Mouse (Mus musculus): Measurements from ENCODE around the gene Slc1a1. TPM values are rescaled to one million over a fixed set of nuclear protein-coding genes. Genes with fewer than 3 reads are reported as not detected.

The Slc1a1 gene
- total RNA-seq, 1 experiment from 2014 or later: 0.65 TPM

DNA sequence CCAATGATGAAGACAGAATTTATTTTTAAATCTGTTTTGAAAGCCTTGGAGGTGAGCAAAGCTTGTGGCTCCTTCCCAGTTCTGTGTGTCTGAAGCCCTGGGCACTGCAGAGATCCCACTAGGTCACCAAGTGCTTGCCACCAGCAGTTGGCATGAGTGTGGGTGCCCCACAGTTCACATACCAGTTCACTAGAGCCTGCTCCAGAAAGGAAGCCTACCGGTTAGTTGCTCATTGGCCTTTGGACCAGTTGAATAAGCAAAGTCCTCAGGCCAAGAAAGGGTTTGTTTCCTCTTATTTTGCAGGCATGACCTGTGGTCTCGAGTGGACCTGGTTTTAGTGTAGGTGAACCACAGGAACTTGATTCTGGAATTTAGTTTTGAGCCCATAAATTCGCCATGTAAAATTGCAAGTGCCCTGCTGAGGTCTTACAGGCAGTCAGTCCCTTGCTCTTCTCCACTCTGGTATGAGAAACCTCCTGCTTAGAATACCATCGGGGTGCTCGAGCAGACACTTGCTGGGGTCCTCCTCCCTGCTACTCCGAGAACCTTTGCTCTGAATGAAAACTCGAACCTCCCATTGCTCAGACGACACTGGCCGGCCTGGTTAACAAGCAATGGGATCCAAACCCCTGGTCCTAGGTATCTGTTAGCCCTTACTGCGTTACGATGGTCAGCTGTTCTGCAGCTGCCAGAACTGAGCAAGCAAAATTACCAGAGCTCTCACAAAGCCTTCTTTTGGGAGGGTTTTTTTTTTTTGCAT, 2.0 kb downstream of the Slc1a1 start:
- ATAC-seq (replicated peaks in 1 of 2; ENCODE audit: insufficient read depth in 1 of 2, low FRiP score in 2 of 2, low TSS enrichment in 1 of 2, low read depth in 1 of 2, poor library complexity in 2 of 2, severe bottlenecking in 2 of 2): no peak

DNA sequence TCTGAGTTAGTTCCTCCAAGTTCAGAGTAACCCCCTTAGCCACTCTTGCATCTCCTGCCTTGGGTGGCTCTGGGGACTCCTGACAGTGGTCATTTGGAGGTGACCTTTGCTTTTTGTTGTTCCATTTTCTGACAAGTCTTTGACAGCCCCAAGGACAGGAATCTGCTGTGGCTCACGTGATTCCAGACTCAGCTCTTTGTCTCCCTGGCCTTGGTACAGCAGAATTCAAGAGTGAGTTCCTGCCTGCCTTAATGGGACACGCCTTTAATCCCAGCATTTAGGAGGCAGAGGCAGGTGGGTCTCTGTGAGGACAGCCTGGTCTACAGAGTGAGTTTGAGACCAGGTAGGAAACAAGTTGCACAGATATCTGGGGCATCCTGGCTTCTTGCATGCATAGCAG, 3.9 kb downstream of the Slc1a1 start:
- ATAC-seq (replicated peaks in 1 of 2; ENCODE audit: insufficient read depth in 1 of 2, low FRiP score in 2 of 2, low TSS enrichment in 1 of 2, low read depth in 1 of 2, poor library complexity in 2 of 2, severe bottlenecking in 2 of 2): no peak

DNA sequence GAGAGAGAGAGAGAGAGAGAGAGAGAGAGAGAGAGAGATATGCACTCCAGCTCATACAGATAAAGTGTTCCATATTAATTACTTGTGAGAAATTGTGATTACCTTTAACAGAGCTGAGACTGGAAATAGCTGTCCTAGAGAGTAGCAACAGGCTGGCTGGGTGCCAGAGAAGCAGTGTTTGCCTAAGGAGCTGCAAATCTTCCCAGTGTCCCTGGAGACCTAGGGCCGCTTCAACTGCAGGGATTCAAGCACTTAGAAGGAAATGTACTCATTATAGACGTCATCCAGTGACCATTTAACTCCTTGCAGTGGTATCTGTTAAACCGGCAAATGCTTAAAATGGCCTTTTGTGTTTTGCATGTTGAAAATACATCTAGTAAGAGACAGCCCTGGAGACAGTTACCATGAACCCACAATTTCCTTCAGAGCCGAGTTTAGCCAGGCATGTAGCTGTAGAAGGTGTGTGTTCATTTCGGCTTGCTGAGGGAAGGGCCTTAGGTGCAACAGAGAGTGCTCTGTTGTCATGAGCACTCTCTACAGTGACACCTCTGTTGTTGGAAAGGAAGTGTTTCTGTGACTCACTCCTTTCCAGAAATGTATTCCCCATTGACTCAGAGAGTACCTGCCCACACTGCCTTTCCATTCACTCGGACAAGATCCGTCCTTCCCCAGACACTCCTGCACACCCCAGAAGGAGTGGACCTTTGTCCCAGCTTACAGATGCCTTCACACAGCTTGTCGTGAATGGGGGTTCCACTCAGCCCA, 10.3 kb downstream of the Slc1a1 start:
- ATAC-seq (replicated peaks in 1 of 2; ENCODE audit: insufficient read depth in 1 of 2, low FRiP score in 2 of 2, low TSS enrichment in 1 of 2, low read depth in 1 of 2, poor library complexity in 2 of 2, severe bottlenecking in 2 of 2): no peak

DNA sequence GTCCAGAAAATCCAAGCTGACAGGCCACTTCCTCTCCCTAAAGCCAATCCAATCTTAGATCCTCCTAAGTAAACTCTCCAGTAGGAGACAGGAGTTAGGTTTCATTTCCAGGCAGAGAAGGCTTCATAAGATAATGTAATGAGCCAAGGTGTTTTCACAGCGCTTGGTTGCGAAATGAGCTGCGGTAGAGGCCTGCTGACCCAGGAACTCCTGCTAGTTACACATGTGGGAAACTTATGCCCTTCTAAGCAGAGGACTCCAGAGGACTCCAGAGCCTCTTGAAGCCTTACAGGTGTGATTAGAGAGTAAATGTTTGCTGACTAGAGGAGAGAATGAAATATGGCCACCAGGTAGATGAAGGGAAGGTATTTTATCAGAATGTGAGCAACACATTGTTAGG, 15.7 kb downstream of the Slc1a1 start:
- ATAC-seq (replicated peaks in 1 of 2; ENCODE audit: insufficient read depth in 1 of 2, low FRiP score in 2 of 2, low TSS enrichment in 1 of 2, low read depth in 1 of 2, poor library complexity in 2 of 2, severe bottlenecking in 2 of 2): no peak

DNA sequence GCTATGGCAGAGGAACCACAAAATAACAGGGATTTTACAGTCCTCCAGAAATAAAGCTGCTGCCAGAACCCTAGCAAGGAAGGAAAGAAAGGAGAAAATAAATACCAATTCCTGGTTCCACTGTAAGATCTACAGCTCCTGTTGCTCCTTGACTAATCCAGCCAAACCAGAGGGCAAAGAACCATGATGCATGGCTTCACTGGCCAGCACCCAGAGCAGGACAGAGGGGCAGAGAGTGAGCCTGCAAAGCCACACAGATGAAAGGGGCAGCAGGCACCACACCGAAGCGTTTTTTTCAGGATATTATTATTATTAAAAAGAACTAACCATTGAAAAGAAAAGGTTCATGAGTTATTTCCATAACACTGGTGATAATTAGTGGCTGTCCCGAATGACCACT, 17.2 kb downstream of the Slc1a1 start:
- no peak for ATAC-seq (replicated peaks in 1 of 2; ENCODE audit: insufficient read depth in 1 of 2, low FRiP score in 2 of 2, low TSS enrichment in 1 of 2, low read depth in 1 of 2, poor library complexity in 2 of 2, severe bottlenecking in 2 of 2)

DNA sequence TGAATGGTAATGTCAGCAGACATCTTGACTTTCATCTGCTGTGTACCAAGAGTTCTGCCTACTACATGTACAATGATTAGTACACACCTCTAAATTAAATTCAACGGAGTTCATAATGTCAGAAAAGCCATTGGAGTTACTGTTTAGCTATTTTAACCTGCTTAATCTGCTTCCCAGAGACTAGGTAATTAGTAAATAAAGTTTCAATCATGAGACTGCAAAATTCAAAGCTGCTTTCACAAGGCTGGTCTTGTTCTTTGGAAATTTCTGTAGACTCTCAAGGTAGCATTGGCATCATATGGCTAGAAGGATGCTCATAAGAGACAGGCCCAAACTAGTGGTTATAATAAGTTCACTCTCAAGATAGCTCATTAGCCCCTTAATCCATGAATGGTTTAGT, 20.0 kb downstream of the Slc1a1 start:
- ATAC-seq (replicated peaks in 1 of 2; ENCODE audit: insufficient read depth in 1 of 2, low FRiP score in 2 of 2, low TSS enrichment in 1 of 2, low read depth in 1 of 2, poor library complexity in 2 of 2, severe bottlenecking in 2 of 2): no peak

DNA sequence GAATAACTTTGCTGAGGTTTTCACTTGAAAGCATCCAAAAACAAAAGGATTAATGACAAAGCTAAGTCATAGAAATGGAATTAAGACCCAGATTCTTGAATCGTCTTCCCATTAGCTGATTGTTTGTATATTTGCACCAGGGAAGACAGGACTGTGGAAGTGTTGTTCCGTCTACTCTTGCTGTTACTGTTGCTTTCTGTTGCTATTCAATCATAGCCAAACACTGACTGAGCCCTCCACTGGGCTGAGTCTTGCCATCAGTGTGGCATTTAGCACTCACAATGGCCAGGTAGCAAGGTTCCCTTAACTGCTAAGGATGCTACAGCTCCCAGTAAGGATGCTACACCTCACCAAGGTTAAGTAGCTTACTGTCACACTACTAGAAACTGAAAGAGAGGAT, 25.4 kb downstream of the Slc1a1 start:
- ATAC-seq (replicated peaks in 1 of 2; ENCODE audit: insufficient read depth in 1 of 2, low FRiP score in 2 of 2, low TSS enrichment in 1 of 2, low read depth in 1 of 2, poor library complexity in 2 of 2, severe bottlenecking in 2 of 2): no peak

DNA sequence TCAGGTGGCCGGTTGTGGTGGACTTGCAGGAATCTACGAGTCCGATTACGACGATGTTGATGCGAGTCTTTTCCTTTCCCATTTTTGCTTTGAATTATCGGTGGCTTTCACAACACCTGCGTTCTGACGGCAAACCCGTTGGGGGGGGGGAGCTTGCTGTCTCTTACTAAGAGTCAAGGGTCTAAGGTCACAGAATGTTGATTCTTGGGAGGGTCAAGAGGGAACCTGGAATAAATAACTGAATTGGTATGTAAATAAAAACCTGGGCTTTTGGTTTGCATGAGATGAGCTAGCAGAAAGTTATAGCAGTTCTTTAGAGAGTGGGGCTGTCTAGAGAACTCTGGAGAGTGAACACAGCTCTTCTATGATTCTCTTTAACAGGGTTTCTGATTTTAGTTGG, 28.8 kb downstream of the Slc1a1 start:
- ATAC-seq (replicated peaks in 1 of 2; ENCODE audit: insufficient read depth in 1 of 2, low FRiP score in 2 of 2, low TSS enrichment in 1 of 2, low read depth in 1 of 2, poor library complexity in 2 of 2, severe bottlenecking in 2 of 2): no peak

DNA sequence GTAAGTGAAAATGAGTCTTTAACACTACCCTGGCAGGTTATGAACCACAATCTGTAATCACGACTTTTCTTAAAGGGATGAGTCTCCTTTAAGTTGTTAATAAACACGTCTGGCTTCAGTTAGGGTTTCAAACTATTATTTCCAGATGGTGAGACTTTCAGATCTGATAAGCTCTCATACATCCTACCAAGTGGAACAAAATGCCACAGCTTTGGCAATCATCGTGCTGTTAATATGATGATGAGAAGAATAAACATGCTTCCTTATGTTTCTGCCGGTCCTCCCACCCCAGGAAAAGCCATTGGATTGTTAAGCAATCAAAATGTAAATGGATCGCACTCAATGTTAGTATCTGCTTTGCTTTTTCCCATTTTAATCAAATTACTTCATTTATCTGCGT, 30.1 kb downstream of the Slc1a1 start:
- ATAC-seq (replicated peaks in 1 of 2; ENCODE audit: insufficient read depth in 1 of 2, low FRiP score in 2 of 2, low TSS enrichment in 1 of 2, low read depth in 1 of 2, poor library complexity in 2 of 2, severe bottlenecking in 2 of 2): no peak

DNA sequence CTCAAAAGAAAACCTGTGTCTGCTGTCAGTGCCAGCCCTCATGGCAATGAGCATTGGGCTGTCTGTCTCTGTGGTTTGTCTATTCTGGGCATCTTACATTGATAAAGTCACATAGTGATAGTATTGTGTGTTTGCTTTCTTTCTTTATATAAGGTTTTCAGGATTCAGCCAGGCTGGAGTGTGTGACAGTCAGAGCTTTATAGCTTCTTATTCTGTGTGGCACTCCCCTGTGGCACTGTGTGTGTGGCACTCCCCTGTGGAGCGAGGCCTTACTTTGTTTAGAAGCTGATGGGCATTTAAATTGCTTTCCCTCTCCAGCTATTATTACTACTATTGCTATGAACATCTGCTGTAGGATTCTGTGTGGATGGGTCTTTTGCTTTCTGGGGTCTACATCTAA, 30.7 kb downstream of the Slc1a1 start:
- no peak for ATAC-seq (replicated peaks in 1 of 2; ENCODE audit: insufficient read depth in 1 of 2, low FRiP score in 2 of 2, low TSS enrichment in 1 of 2, low read depth in 1 of 2, poor library complexity in 2 of 2, severe bottlenecking in 2 of 2)

DNA sequence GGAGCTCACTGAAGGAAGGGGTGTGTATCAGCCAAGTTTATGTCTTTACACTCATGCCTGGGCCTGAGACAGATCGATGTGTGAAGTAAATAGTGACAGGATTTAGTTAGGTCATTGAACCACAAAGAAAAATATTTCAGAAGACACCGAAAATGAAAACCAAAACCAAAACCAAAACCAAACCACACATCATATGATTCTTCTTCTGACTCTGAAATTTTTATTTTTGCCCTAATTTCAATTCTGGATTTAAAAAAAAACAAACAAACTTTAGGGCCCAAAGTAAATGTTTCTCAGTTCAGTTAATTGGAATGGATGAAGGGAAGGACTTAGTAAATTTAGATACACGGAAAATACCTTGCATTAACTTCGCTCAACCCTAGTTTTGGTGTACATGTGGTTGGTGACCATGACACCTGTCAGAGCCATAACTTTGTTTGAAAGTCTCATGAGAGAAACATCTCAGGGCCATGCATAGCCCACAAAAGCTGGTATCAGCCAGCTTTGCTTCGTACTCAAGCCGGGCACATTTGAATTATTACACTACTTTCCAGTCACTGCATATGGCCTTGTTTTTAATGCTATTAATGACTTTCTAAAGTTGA, 34.5 kb downstream of the Slc1a1 start:
- ATAC-seq (replicated peaks in 1 of 2; ENCODE audit: insufficient read depth in 1 of 2, low FRiP score in 2 of 2, low TSS enrichment in 1 of 2, low read depth in 1 of 2, poor library complexity in 2 of 2, severe bottlenecking in 2 of 2): no peak

DNA sequence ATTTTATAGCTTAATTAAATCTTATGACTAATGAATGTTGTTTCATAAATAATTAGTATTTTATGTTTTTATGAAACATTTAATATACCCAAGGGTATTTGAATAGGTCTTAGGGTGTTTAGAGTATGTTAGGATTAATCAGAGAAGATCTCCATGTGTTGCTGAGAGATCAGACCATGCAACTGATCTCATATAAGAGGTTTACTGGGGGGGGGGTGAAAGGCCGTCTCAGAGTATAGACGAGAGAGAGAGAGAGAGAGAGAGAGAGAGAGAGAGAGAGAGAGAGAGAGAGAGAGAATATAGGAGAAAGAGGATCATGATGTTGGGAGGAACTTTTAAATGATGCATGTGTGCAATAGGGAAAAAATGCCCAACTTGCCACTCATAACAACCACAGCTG, 35.5 kb downstream of the Slc1a1 start:
- no peak for ATAC-seq (replicated peaks in 1 of 2; ENCODE audit: insufficient read depth in 1 of 2, low FRiP score in 2 of 2, low TSS enrichment in 1 of 2, low read depth in 1 of 2, poor library complexity in 2 of 2, severe bottlenecking in 2 of 2)

DNA sequence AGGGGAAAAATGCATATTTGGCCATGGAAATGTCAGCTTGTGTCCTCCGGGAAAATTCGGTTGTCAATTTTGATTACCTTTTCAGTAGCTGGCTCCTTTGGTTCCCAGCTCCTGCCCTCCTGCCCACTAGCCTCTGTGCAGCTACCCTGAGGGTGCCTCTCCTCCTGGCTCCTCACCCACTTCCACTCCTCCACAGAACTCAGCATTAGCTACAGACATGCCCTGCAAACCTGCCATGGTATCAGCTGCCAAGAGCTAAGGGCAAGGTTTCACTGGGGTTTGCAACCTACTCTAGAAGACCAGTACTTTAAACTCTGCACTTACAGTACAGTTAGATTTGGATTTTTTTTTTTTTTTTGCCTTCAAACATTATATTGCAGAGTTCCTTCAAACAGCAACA, 44.6 kb downstream of the Slc1a1 start:
- ATAC-seq (replicated peaks in 1 of 2; ENCODE audit: insufficient read depth in 1 of 2, low FRiP score in 2 of 2, low TSS enrichment in 1 of 2, low read depth in 1 of 2, poor library complexity in 2 of 2, severe bottlenecking in 2 of 2): no peak

DNA sequence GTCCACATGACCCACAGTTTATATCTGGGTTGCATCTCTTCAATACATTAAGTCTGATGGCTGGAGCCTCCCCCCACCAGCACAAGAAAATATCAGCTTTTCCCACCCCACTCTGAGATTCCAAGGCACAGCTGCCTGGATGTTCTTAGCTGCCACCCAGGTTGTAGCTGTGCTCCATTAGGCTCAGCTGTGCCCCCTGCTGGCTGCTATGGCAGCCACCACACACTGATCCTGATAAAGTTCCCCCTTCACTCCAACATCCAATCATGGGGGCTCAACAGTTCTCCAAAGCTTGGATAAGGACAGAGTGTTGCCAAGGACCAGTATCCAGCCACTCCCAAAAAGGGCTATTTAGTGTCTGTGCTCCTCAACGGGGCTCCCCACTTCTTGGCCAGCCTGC, 48.3 kb downstream of the Slc1a1 start:
- ATAC-seq (replicated peaks in 1 of 2; ENCODE audit: insufficient read depth in 1 of 2, low FRiP score in 2 of 2, low TSS enrichment in 1 of 2, low read depth in 1 of 2, poor library complexity in 2 of 2, severe bottlenecking in 2 of 2): no peak

DNA sequence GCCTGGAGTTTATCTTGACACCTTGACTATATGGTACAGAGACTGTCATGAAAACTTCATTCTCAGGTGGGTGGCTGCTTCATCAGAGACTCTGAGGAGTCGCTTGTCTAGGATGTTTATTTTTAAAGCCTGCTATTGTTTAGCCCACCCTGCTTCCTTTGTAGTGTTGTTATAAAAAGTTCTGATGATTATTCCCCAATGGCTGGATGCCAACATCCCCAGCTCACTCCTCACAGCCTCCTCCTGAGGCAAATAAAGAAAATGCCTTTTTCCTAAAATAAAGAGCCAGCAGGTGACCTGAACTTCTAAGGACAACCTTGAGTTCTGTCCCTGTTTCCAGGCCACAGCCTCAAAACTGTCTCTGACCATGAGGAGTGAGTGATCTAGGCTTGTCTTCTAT, 53.6 kb downstream of the Slc1a1 start:
- no peak for ATAC-seq (replicated peaks in 1 of 2; ENCODE audit: insufficient read depth in 1 of 2, low FRiP score in 2 of 2, low TSS enrichment in 1 of 2, low read depth in 1 of 2, poor library complexity in 2 of 2, severe bottlenecking in 2 of 2)

DNA sequence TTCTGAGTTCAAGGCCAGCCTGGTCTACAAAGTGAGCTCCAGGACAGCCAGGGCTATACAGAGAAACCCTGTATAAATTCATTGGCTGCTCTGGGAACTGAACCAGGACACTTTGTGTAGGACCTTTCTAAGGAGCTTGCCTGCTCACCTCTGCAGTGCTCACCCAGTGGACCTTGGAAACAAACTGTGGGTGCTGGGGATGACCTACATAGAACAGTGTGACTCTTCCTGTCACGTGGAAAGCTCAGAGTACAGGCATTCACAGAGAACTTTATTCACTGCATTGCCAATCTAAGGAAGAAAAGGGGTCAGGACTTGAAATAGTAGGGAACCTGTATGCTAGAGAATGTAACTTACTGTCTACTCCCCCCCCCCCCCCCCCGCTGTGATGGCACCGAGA, 54.4 kb downstream of the Slc1a1 start:
- ATAC-seq (replicated peaks in 1 of 2; ENCODE audit: insufficient read depth in 1 of 2, low FRiP score in 2 of 2, low TSS enrichment in 1 of 2, low read depth in 1 of 2, poor library complexity in 2 of 2, severe bottlenecking in 2 of 2): no peak

DNA sequence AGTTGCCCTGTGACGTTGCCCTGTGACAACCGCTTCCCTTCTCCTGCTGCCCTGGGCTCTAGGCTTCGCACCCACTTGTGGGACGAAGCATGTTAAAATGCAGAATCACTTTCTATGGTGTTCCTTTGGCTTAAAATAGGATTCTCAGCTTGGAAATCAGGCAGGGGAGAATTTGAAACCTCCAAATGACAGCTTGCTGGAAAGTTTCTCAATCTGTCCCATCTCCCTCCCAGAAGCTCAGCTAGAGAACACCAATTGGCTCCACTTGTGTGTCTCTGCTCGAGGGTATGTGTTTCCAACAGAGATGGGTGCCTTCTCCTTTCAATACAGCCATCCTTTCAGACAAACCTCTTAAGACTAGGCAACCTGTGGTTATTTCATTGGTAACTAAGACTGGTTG, 56.4 kb downstream of the Slc1a1 start:
- ATAC-seq (replicated peaks in 1 of 2; ENCODE audit: insufficient read depth in 1 of 2, low FRiP score in 2 of 2, low TSS enrichment in 1 of 2, low read depth in 1 of 2, poor library complexity in 2 of 2, severe bottlenecking in 2 of 2): no peak

DNA sequence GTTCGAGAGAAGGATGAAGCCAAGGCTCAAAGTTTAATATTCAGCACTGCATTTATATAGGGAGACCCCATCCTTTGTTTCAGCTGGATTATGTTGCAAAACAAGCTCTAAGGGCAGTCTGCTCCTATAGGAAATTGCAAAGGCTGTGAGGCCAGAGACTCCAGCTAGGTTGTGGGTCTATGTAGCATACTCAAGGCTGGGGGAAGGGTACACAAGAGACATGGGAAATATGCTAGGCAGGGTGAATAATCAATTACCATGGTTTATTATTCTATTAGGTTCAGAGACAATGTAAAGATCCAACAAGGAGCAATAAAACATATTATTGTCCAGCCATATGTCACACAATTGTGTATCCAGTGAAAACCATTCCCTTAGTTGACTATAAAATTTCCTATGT, 57.0 kb downstream of the Slc1a1 start:
- no peak for ATAC-seq (replicated peaks in 1 of 2; ENCODE audit: insufficient read depth in 1 of 2, low FRiP score in 2 of 2, low TSS enrichment in 1 of 2, low read depth in 1 of 2, poor library complexity in 2 of 2, severe bottlenecking in 2 of 2)

DNA sequence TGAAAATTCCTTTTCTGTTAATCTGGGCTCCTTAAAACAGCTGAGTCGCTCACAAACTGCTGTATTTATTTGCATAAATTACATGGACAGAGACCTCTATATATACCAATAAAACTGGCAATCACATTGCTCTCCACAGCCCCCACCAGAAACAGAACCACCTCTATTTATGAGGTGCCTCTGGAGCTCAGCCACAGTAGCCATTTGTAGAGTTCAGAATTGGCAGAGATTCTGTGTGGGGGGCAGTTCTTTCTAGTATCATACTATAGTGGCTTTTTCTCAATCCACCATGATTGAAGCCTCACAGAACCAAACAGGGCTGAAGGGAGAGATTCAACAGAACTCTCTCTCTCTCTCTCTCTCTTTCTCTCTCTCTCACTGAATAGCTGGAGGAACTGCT, 61.8 kb downstream of the Slc1a1 start:
- no peak for ATAC-seq (replicated peaks in 1 of 2; ENCODE audit: insufficient read depth in 1 of 2, low FRiP score in 2 of 2, low TSS enrichment in 1 of 2, low read depth in 1 of 2, poor library complexity in 2 of 2, severe bottlenecking in 2 of 2)

All from hematopoietic stem cell, adult 5-6 weeks (primary cell).